Mouse (Mus musculus) Patski (cell line): ENCODE data around the gene Fastkd1. TPM values are rescaled to one million over a fixed set of nuclear protein-coding genes. Genes with fewer than 3 reads are reported as not detected.
A peak's percentile ranks its signal among the peaks of the same experiment; 100 is the strongest.
"Not testable (repeated sequence)": the region's sequence is repeated elsewhere in the genome, so short reads cannot be mapped to it uniquely, and the experiment has no call there.

Experiments used
- ATAC-seq: fragments of 100-300 bp; one replicate; pipeline ENCODE4 v1.8.0; 2021
- CTCF ChIA-PET: fragments of 350-600 bp; sonication (Branson Sonifier 250); formaldehyde crosslinking; loops from one replicate; lab custom pipeline; 2022; ENCODE audit warnings: inconsistent platforms; lab: Charles Lee
- POLR2A ChIA-PET: fragments of 350-600 bp; sonication (Branson Sonifier 250); formaldehyde crosslinking; loops from one replicate; lab custom pipeline; 2022; ENCODE audit warnings: antibody characterized with exemption, inconsistent platforms; lab: Charles Lee
- DNase-seq: peaks from one replicate; pipeline ENCODE4 v3.0.0-alpha.2; 2011; ENCODE audit warnings: low read depth, low spot score
- H3K27me3 ChIP-seq: fragments of 371-371 bp; one replicate; pipeline ENCODE4 v1.5.1; 2021
- CTCF ChIP-seq: fragments of 100-300 bp; IDR thresholded peaks from one replicate; pipeline ENCODE4 v1.5.1; 2021
- in situ Hi-C: fragments of 300-500 bp; cut with MboI; formaldehyde crosslinking; loops from 3 replicates; pipeline ENCODE4 v1.11.1; 2018; ENCODE audit warnings: low pct_unique_long_range_greater_than_20kb, mixed read lengths
- polyA plus RNA-seq: library from polyadenylated mRNA; unstranded; gene quantifications from one replicate; pipeline ENCODE4 v1.2.3, GENCODE M21; 2021

Gene Fastkd1
- polyA plus RNA-seq, 1 experiment from 2014 or later, result 26.0 TPM

GRCm38 (mm10) chr2:69712171-69712570, 1.1 kb downstream of the Fastkd1 start:
- in situ Hi-C loops, result no loop called here
- peaks cover 5% of the 10 kb centered on the region for H3K27me3 ChIP-seq
- ATAC-seq (no peak), DNase-seq (no peak)
- CTCF ChIA-PET, result interaction anchor here (1.4 kb wide), 1 partner anchor 28 kb away, joined by 3 read pairs; no protein-coding TSS in a partner anchor
- no peak for TF ChIP-seq CTCF
- POLR2A ChIA-PET, result interaction anchor here (0.6 to 2.0 kb wide), 2 partner anchors 11 to 77 kb away, joined by 3 to 8 read pairs; partner anchors contain the start of gene Ppig

GRCm38 (mm10) chr2:69700446-69700845, 12.9 kb downstream of the Fastkd1 start:
- in situ Hi-C loops, result no loop called here
- POLR2A ChIA-PET, result interaction anchor here (1.5 kb wide), 1 partner anchor 10 kb away, joined by 6 read pairs; no protein-coding TSS in a partner anchor
- ATAC-seq, result no peak

GRCm38 (mm10) chr2:69693501-69693900, 19.8 kb downstream of the Fastkd1 start:
- ATAC-seq, result no peak
- H3K27me3 ChIP-seq, result no peaks in the 10 kb centered on the region
- CTCF ChIA-PET, result no interaction called here
- in situ Hi-C loops, result no loop called here
- DNase-seq, result no peak
- TF ChIP-seq CTCF, result peak; percentile 36
- POLR2A ChIA-PET, result no interaction called here

More at GRCm38 (mm10) chr2:69700446-69700845, 12.9 kb downstream of the Fastkd1 start:
- DNase-seq, result no peak
- no peaks in the 10 kb centered on the region for H3K27me3 ChIP-seq
- CTCF ChIA-PET, result interaction anchor here (1.0 to 2.2 kb wide), 4 partner anchors 8 to 20 kb away, joined by 4 to 5 read pairs (median 4); no protein-coding TSS in a partner anchor
- no peak for TF ChIP-seq CTCF

- CTCF ChIA-PET, result interaction anchor here (1.3 to 1.5 kb wide), 4 partner anchors 11 to 56 kb away, joined by 3 to 5 read pairs (median 3); no protein-coding TSS in a partner anchor
- DNase-seq (no peak), ATAC-seq (no peak)
- POLR2A ChIA-PET, result interaction anchor here (2.0 kb wide), 1 partner anchor 9 kb away, joined by 6 read pairs; no protein-coding TSS in a partner anchor
- H3K27me3 ChIP-seq, result no peaks in the 10 kb centered on the region
- in situ Hi-C loops, result no loop called here
- no peak for TF ChIP-seq CTCF
Observed at GRCm38 (mm10) chr2:69690843-69691242, 22.5 kb downstream of the Fastkd1 start.

- DNase-seq, result no peak
- TF ChIP-seq CTCF, result no peak
- ChIA-PET POLR2A (interaction anchor here (2.0 kb wide), 1 partner anchor 10 kb away, joined by 6 read pairs; no protein-coding TSS in a partner anchor), CTCF (interaction anchor here (1.3 to 1.5 kb wide), 3 partner anchors 10 to 57 kb away, joined by 3 to 5 read pairs (median 3); no protein-coding TSS in a partner anchor)
- ATAC-seq, result no peak
- in situ Hi-C loops, result no loop called here
- no peaks in the 10 kb centered on the region for H3K27me3 ChIP-seq
Observed at GRCm38 (mm10) chr2:69690214-69690613, 23.1 kb downstream of the Fastkd1 start.

GRCm38 (mm10) chr2:69684488-69684887, 28.8 kb downstream of the Fastkd1 start:
- no peak for TF ChIP-seq CTCF
- no peaks in the 10 kb centered on the region for H3K27me3 ChIP-seq
- DNase-seq, result no peak
- POLR2A ChIA-PET, result no interaction called here
- in situ Hi-C loops, result no loop called here
- no peak for ATAC-seq
- CTCF ChIA-PET, result interaction anchor here (0.7 kb wide), 1 partner anchor 29 kb away, joined by 3 read pairs; the partner anchor contains the start of gene Fastkd1

- no peaks in the 10 kb centered on the region for H3K27me3 ChIP-seq
- in situ Hi-C loops, result no loop called here
- POLR2A ChIA-PET, result no interaction called here
- no peak for TF ChIP-seq CTCF
- CTCF ChIA-PET, result interaction anchor here (0.6 kb wide), 1 partner anchor 18 kb away, joined by 4 read pairs; no protein-coding TSS in a partner anchor
- ATAC-seq, result no peak
- DNase-seq, result no peak
Observed at GRCm38 (mm10) chr2:69683036-69683805, 30.1 kb downstream of the Fastkd1 start.

- DNase-seq (no peak), ATAC-seq (no peak)
- POLR2A ChIA-PET, result no interaction called here
- in situ Hi-C loops, result no loop called here
- CTCF ChIA-PET, result no interaction called here
- H3K27me3 ChIP-seq, result no peaks in the 10 kb centered on the region
- no peak for TF ChIP-seq CTCF
Observed at GRCm38 (mm10) chr2:69681931-69682330, 31.4 kb downstream of the Fastkd1 start.

GRCm38 (mm10) chr2:69679990-69680389, 33.3 kb downstream of the Fastkd1 start:
- CTCF ChIA-PET, result interaction anchor here (1.0 to 1.5 kb wide), 8 partner anchors 10 to 54 kb away, joined by 3 to 5 read pairs (median 3); partner anchors contain the start of gene Klhl41
- ATAC-seq, result no peak
- TF ChIP-seq CTCF, result peak; percentile 56
- DNase-seq, result no peak
- no peaks in the 10 kb centered on the region for H3K27me3 ChIP-seq
- in situ Hi-C loops, result loop anchor here (5.0 kb wide), 1 partner anchor 43 kb away; no protein-coding TSS in a partner anchor
- POLR2A ChIA-PET, result interaction anchor here (0.5 kb wide), 1 partner anchor 24 kb away, joined by 6 read pairs; no protein-coding TSS in a partner anchor

- POLR2A ChIA-PET, result not testable (repeated sequence)
Observed at GRCm38 (mm10) chr2:69677215-69677614, 36.1 kb downstream of the Fastkd1 start.

More at GRCm38 (mm10) chr2:69677215-69677614, 36.1 kb downstream of the Fastkd1 start:
- H3K27me3 ChIP-seq, ATAC-seq, DNase-seq: not testable (repeated sequence)
- CTCF ChIA-PET, result interaction anchor here (1.3 kb wide), 1 partner anchor 9 kb away, joined by 3 read pairs; no protein-coding TSS in a partner anchor
- in situ Hi-C loops, result loop anchor here (5.0 kb wide), 1 partner anchor 40 kb away; no protein-coding TSS in a partner anchor
